Mouse (Mus musculus): Measurements from ENCODE around the gene Brk1. TPM values are rescaled to one million over a fixed set of nuclear protein-coding genes. Genes with fewer than 3 reads are reported as not detected.

Gene Brk1
- polyA plus RNA-seq, 1 experiment from 2014 or later: 249 TPM

GRCm38 (mm10) chr6:113624989-113625770, 20.6 kb downstream of the Brk1 start:
- H3K9ac ChIP-seq: peak overlapping the region; percentile 71; the same call in 1 of the 2 replicates
- H3K4me3 ChIP-seq: peak overlapping the region; percentile 70
- ATAC-seq (ENCODE audit: low FRiP score, low read depth): no peak
- H3K9me3 ChIP-seq: no peaks in the 10 kb centered on the region
- 40% methylated on average over 5 of the region's 5 CpGs for WGBS
- no peaks in the 10 kb centered on the region for H3K27me3 ChIP-seq
- peaks cover 20% of the 10 kb centered on the region for H3K36me3 ChIP-seq
- H3K4me1 ChIP-seq (replicated peaks): peaks cover 19% of the 10 kb centered on the region
- H3K27ac ChIP-seq (replicated peaks): peak overlapping the region; percentile 86
- peak overlapping the region; percentile 59 for H3K4me2 ChIP-seq

DNA sequence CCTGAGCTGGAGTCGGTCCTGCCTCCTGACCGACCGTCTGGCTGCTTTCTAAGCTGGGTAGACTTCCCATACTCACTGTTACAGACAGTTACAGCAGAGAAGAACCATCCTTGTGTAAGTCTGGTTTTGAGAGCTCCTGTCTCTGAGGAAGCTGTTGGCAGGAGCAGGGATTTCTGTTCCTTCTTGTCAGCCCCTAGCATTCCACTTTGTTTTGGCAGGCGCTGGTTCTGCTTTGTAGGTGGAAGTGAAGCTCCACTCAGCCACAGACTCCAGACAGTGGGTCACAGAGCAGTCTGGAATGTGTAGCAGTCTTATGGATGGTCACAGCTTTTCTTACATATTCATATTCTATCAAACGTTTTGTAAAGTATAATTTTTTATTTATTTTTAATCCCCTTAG, 25.8 kb downstream of the Brk1 start:
- ATAC-seq (ENCODE audit: low FRiP score, low read depth): no peak
- Histone ChIP-seq H3K9me3 (no peaks in the 10 kb centered on the region), H3K9ac (no peak overlapping the region), H3K4me3 (no peak overlapping the region), H3K27me3 (no peaks in the 10 kb centered on the region), H3K4me1 (replicated peaks) (peaks cover 11% of the 10 kb centered on the region), H3K4me2 (no peak overlapping the region), H3K27ac (replicated peaks) (no peak overlapping the region), H3K36me3 (peaks cover 36% of the 10 kb centered on the region)
- WGBS: 91% methylated on average over 5 of the region's 5 CpGs

DNA sequence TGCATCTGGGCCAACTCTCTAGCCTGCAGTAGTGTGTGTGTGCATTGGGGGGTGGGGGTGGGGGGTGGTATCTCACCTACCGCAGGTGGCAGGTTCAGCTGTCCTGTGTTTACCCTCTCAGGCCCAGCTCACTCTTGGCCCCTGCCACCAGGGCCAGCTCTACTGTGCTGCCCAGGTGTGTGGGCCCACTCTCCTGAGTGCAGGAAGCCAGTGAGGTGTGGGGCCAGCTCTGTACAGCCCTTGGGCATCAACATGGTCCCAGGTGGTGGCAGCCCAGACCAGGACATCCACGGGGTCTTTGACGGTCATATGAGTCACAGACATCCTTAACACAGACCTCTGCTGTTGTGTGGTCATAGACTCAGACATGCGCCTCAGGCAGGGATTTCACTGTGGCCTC, 28.3 kb downstream of the Brk1 start:
- no peak overlapping the region for H3K4me3 ChIP-seq

DNA sequence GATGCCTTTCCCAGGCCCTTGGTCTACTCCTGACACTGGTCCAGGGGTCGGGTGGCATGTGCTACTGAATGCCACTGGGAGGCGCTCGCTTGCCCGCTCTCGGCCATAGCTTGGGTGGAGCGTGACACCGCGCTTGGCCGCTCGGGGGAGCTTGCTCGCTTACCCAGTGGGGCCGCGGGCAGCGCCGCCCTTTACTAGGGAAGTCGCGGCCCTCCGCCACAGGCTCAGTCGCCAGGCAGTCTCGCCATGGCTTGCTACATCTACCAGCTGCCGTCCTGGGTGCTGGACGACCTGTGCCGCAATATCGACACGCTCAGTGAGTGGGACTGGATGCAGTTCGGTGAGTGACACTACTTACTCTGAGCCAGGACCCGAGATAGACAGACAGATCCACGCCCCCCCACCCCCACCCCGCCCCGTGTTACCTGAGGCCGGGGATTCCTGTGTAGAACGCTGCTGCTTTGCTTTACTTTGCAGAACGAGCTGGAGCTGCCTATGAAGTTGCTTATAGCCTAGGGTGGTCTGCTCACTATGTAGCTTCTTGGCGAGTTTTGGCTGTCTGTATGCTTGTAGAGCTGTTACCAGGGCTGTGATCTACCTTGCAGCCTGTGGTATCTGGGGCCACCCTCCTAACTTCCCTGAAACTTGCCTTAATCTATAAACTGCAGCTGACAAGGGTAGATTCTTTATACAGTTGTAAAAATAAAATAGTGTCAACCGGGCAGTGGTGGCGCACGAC, 33.9 kb downstream of the Brk1 start, which contains the start of gene Irak2:
Gene Irak2, plus strand, starts transcription at position 166 of the 739 bp plus-strand sequence.
- no peaks in the 10 kb centered on the region for H3K27me3 ChIP-seq
- no peaks in the 10 kb centered on the region for H3K9me3 ChIP-seq
- H3K4me1 ChIP-seq (replicated peaks): peaks cover 3% of the 10 kb centered on the region; the same call in 1 of the 2 replicates
- 8% methylated on average over 37 of the region's 37 CpGs for WGBS
- peak within 1 kb of the TSS; percentile 52 for H3K4me3 ChIP-seq
- peak within 1 kb of the TSS; percentile 49 for H3K9ac ChIP-seq
- peak; percentile 95 for ATAC-seq (ENCODE audit: low FRiP score, low read depth)
- H3K27ac ChIP-seq (replicated peaks): 0 out of 2 replicates have a peak within 1 kb of the TSS, but pooled peaks have one; percentile 34
- no peaks in the 10 kb centered on the region for H3K36me3 ChIP-seq
- H3K4me2 ChIP-seq: peak within 1 kb of the TSS; percentile 67

More for the DNA sequence above, 28.3 kb downstream of the Brk1 start:
- no peak overlapping the region for H3K9ac ChIP-seq
- no peak overlapping the region for H3K4me2 ChIP-seq
- no peaks in the 10 kb centered on the region for H3K9me3 ChIP-seq
- peaks cover 33% of the 10 kb centered on the region for H3K36me3 ChIP-seq
- ATAC-seq (ENCODE audit: low FRiP score, low read depth): no peak
- 95% methylated on average over 4 of the region's 4 CpGs for WGBS
- H3K4me1 ChIP-seq (replicated peaks): no peaks in the 10 kb centered on the region
- no peaks in the 10 kb centered on the region for H3K27me3 ChIP-seq
- no peak overlapping the region for H3K27ac ChIP-seq (replicated peaks)

- Histone ChIP-seq H3K4me1 (replicated peaks) (peaks cover 3% of the 10 kb centered on the region; the same call in 1 of the 2 replicates), H3K4me3 (no peak overlapping the region), H3K9me3 (no peaks in the 10 kb centered on the region), H3K36me3 (no peaks in the 10 kb centered on the region), H3K27ac (replicated peaks) (no peak overlapping the region), H3K27me3 (no peaks in the 10 kb centered on the region), H3K4me2 (no peak overlapping the region), H3K9ac (no peak overlapping the region)
- no peak for ATAC-seq (ENCODE audit: low FRiP score, low read depth)
- WGBS: 90% methylated on average over 4 of the region's 4 CpGs
Observed at GRCm38 (mm10) chr6:113639201-113639600, 34.6 kb downstream of the Brk1 start.

DNA sequence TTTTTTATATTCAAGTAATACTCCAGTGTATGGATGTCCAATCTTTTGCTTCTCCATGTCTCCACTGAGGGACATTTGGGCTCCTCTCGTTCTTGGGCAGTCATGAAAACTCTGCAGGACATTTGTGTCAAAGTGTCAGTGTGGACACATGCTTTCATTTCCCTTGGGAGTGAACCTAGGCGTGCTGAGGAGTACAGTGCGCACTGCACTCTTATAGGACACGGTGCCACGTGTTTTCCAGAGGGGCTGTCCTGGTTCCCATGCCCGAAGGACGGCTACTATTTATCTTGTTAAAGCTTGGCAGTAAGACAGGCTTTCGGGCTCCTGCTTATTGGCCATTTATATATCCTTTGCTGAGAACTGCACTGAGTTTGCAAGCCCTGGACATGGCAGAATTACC, 38.0 kb downstream of the Brk1 start:
- Histone ChIP-seq H3K4me1 (replicated peaks) (peaks cover 3% of the 10 kb centered on the region; the same call in 1 of the 2 replicates), H3K9me3 (no peaks in the 10 kb centered on the region), H3K4me2 (no peak overlapping the region), H3K27me3 (no peaks in the 10 kb centered on the region), H3K27ac (replicated peaks) (no peak overlapping the region), H3K9ac (no peak overlapping the region), H3K36me3 (no peaks in the 10 kb centered on the region), H3K4me3 (no peak overlapping the region)
- 83% methylated on average over 8 of the region's 8 CpGs for WGBS
- ATAC-seq (ENCODE audit: low FRiP score, low read depth): no peak

- Histone ChIP-seq H3K27me3 (no peaks in the 10 kb centered on the region), H3K4me1 (replicated peaks) (peaks cover 2% of the 10 kb centered on the region; the same call in 1 of the 2 replicates), H3K9ac (no peak overlapping the region), H3K4me3 (no peak overlapping the region), H3K36me3 (no peaks in the 10 kb centered on the region), H3K4me2 (no peak overlapping the region), H3K9me3 (no peaks in the 10 kb centered on the region), H3K27ac (replicated peaks) (no peak overlapping the region)
- ATAC-seq (ENCODE audit: low FRiP score, low read depth): no peak
- WGBS: 84% methylated on average over 4 of the region's 4 CpGs
Observed at GRCm38 (mm10) chr6:113643021-113643420, 38.4 kb downstream of the Brk1 start.

DNA sequence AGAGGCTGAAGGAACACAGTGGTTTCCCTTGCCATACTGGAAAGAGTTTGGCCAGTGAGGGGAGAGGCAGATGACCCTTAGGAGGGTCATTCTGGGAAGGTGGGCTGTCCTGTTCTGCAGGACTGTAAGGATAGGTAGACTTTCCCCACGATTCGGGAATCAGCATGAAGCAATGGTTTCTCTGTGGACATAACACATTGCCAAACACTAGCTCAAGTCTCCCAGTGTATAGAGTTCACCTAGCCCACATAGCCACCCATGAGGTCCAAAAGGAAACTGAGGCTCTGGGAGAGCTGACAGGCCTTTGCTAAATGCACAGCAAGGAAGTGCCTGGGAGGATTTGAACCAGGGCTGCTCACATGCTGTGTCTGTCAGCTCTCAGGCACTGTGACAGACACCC, 39.4 kb downstream of the Brk1 start:
- H3K4me2 ChIP-seq: no peak overlapping the region
- no peaks in the 10 kb centered on the region for H3K36me3 ChIP-seq
- no peak overlapping the region for H3K27ac ChIP-seq (replicated peaks)
- no peak overlapping the region for H3K9ac ChIP-seq
- WGBS: 95% methylated on average over 2 of the region's 2 CpGs
- no peak overlapping the region for H3K4me3 ChIP-seq
- ATAC-seq (ENCODE audit: low FRiP score, low read depth): no peak
- H3K9me3 ChIP-seq: no peaks in the 10 kb centered on the region
- no peaks in the 10 kb centered on the region for H3K27me3 ChIP-seq
- no peaks in the 10 kb centered on the region for H3K4me1 ChIP-seq (replicated peaks)

GRCm38 (mm10) chr6:113644808-113645207, 40.2 kb downstream of the Brk1 start:
- no peak for ATAC-seq (ENCODE audit: low FRiP score, low read depth)
- no peaks in the 10 kb centered on the region for H3K36me3 ChIP-seq

DNA sequence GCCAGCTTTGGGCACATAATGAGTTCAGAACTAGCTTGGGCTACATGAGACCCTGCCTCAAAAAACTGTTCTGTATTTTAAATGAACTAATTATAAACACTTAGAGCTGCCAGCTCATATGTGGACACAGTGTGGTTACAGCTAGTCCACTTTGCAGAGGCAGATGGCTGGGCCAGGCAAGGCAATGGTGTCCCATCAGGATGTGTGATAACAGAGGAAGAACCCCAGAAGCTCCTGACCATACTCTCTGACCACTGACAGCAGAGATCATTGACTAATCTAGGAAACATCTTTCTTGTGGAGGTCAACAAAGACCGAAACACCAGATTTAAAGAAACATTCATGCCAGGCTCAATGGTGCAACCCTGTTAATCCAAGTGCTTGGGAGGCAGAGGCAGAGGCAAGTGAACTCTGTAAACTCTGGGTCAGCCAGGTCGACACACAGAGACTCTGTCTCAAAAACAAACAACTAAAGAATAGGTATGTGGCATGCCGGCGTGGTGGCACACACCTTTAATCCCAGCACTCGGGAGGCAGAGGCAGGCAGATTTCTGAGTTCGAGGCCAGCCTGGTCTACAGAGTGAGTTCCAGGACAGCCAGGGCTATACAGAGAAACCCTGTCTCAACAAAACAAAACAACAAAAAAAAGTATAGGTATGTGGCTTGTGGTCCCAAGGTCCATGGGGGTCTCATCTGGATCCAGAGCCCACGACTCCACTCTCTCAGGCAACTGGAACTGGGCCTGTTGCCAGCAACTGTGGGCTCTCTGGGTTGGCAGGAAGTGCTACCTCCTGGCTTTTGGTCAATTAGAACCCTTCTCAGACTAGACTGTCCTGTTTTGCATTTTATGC, 45.0 kb downstream of the Brk1 start:
- Histone ChIP-seq H3K4me3 (no peak overlapping the region), H3K27ac (replicated peaks) (no peak overlapping the region), H3K9ac (no peak overlapping the region), H3K4me1 (replicated peaks) (no peaks in the 10 kb centered on the region), H3K27me3 (no peaks in the 10 kb centered on the region), H3K4me2 (no peak overlapping the region), H3K36me3 (no peaks in the 10 kb centered on the region), H3K9me3 (no peaks in the 10 kb centered on the region)
- no peak for ATAC-seq (ENCODE audit: low FRiP score, low read depth)
- 85% methylated on average over 7 of the region's 7 CpGs for WGBS

More at GRCm38 (mm10) chr6:113644808-113645207, 40.2 kb downstream of the Brk1 start:
- Histone ChIP-seq H3K27me3 (no peaks in the 10 kb centered on the region), H3K4me2 (no peak overlapping the region), H3K9ac (no peak overlapping the region), H3K4me1 (replicated peaks) (no peaks in the 10 kb centered on the region), H3K27ac (replicated peaks) (no peak overlapping the region), H3K4me3 (no peak overlapping the region), H3K9me3 (no peaks in the 10 kb centered on the region)
- WGBS: 85% methylated on average over 8 of the region's 8 CpGs

GRCm38 (mm10) chr6:113650197-113650640, 45.6 kb downstream of the Brk1 start:
- H3K27ac ChIP-seq (replicated peaks): no peak overlapping the region
- H3K27me3 ChIP-seq: no peaks in the 10 kb centered on the region
- H3K9me3 ChIP-seq: no peaks in the 10 kb centered on the region
- no peak overlapping the region for H3K4me2 ChIP-seq
- no peak for ATAC-seq (ENCODE audit: low FRiP score, low read depth)
- no peak overlapping the region for H3K9ac ChIP-seq
- H3K4me1 ChIP-seq (replicated peaks): no peaks in the 10 kb centered on the region
- WGBS: 64% methylated on average over 4 of the region's 4 CpGs
- H3K4me3 ChIP-seq: no peak overlapping the region
- H3K36me3 ChIP-seq: no peaks in the 10 kb centered on the region
